Mouse (Mus musculus) embryonic facial prominence, embryonic 15.5 days (tissue): ENCODE results near the gene Arfgap3. TPM values are rescaled to one million over a fixed set of nuclear protein-coding genes. Genes with fewer than 3 reads are reported as not detected.
"Not testable (repeated sequence)": the region's sequence is repeated elsewhere in the genome, so short reads cannot be mapped to it uniquely, and the experiment has no call there.

Experiments
- ATAC-seq: fragments of 200-750 bp; cut with Nextera tagmentation; 2 replicates; pipeline ENCODE4 v1.8.0; 2017; ENCODE audit warnings: low read depth, moderate TSS enrichment; ENCODE audit not compliant: insufficient number of reproducible peaks, low FRiP score, low TSS enrichment
- H3K27ac ChIP-seq: fragments of 300-500 bp; sonication (generic); replicated peaks from 2 replicates; pipeline ENCODE4 v1.5.1; 2015; ENCODE audit warnings: mild to moderate bottlenecking, inconsistent platforms
- H3K27me3 ChIP-seq: fragments of 300-500 bp; sonication (generic); 2 replicates; pipeline ENCODE4 v1.6.1; 2015; ENCODE audit warnings: inconsistent platforms
- H3K36me3 ChIP-seq: fragments of 300-500 bp; sonication (generic); 2 replicates; pipeline ENCODE4 v1.6.1; 2015; ENCODE audit warnings: mild to moderate bottlenecking, inconsistent platforms
- H3K4me1 ChIP-seq: fragments of 300-500 bp; sonication (generic); 2 replicates; pipeline ENCODE4 v1.6.1; 2015; ENCODE audit warnings: inconsistent platforms
- H3K4me2 ChIP-seq: fragments of 300-500 bp; sonication (generic); replicated peaks from 2 replicates; pipeline ENCODE4 v1.6.1; 2015; ENCODE audit warnings: mild to moderate bottlenecking, inconsistent platforms
- H3K4me3 ChIP-seq: fragments of 300-500 bp; sonication (generic); replicated peaks from 2 replicates; pipeline ENCODE4 v1.5.1; 2015; ENCODE audit warnings: mild to moderate bottlenecking, inconsistent platforms
- H3K9ac ChIP-seq: fragments of 300-500 bp; sonication (generic); 2 replicates; pipeline ENCODE4 v1.6.1; 2015; ENCODE audit warnings: inconsistent platforms
- H3K9me3 ChIP-seq: fragments of 300-500 bp; sonication (generic); replicated peaks from 2 replicates; pipeline ENCODE4 v1.6.1; 2016; ENCODE audit warnings: inconsistent platforms
- WGBS: fragments of 180-500 bp; shearing (Covaris S2); methylation state at CpG from one replicate; pipeline ENCODE4 v1.1.7; 2015; 5-methylcytosine and 5-hydroxymethylcytosine counted together
- polyA plus RNA-seq: library from polyadenylated mRNA; unstranded; fragments of >200 nt; fragmentation: Nextera tagmentation; extraction: Ambion mirVana; gene quantifications from 2 replicates; pipeline ENCODE4 v1.2.1, GENCODE M21; 2015

The Arfgap3 gene
- polyA plus RNA-seq, 1 experiment from 2014 or later: 54.1 TPM

DNA sequence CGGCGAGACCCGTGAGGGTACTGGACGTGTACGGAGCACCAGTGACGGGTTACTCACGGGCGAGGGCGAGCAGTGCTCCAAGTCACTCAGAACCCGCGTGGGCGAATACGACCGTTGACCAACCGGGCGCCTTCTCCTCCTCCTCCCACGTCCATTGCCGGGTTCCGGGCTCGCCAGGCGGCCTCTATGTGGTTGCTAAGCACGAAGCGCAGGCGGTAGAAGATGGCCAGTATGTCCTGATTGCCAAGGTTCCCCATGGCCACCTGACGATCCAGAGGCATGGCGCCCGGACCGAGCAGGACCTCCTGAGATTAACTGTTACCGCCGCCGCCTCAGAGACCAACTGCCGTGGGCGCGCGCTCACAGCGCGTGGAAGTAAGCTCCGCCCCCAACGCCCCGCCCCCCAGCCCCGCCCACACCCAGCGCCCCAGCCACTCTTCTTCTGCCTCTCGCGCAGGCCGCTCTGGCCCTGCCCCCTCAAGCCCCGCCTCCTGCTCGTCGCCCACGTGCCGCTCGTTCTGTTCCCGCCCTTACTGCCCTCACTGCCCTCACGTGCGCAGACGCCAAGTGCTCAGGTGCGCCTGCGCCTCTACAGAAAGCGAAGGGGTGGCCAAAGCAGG, 17.0 kb upstream of the Arfgap3 start:
- peak overlapping the region; percentile 37 for H3K4me3 ChIP-seq
- 0 out of 2 replicates have a peak, but pooled peaks cover 10% of the 10 kb centered on the region for H3K4me1 ChIP-seq
- peak; percentile 80 for ATAC-seq
- no peaks in the 10 kb centered on the region for H3K9me3 ChIP-seq
- no peak overlapping the region for H3K9ac ChIP-seq
- no peaks in the 10 kb centered on the region for H3K27me3 ChIP-seq
- H3K36me3 ChIP-seq: no peaks in the 10 kb centered on the region
- 24% methylated on average over 58 of the region's 58 CpGs for WGBS
- H3K27ac ChIP-seq: no peak overlapping the region
- peak overlapping the region; percentile 82 for H3K4me2 ChIP-seq

- H3K27me3 ChIP-seq: no peaks in the 10 kb centered on the region
- H3K27ac ChIP-seq: no peak overlapping the region
- H3K4me1 ChIP-seq: 0 out of 2 replicates have a peak, but pooled peaks cover 10% of the 10 kb centered on the region
- no peak overlapping the region for H3K9ac ChIP-seq
- no peaks in the 10 kb centered on the region for H3K36me3 ChIP-seq
- no peak overlapping the region for H3K4me3 ChIP-seq
- no peak overlapping the region for H3K4me2 ChIP-seq
- no peaks in the 10 kb centered on the region for H3K9me3 ChIP-seq
- no peak for ATAC-seq
Measured at GRCm38 (mm10) chr15:83365697-83366096, 15.7 kb upstream of the Arfgap3 start.

- Histone ChIP-seq H3K9ac (no peak overlapping the region), H3K36me3 (no peaks in the 10 kb centered on the region), H3K4me3 (no peak overlapping the region), H3K9me3 (no peaks in the 10 kb centered on the region), H3K27ac (no peak overlapping the region), H3K4me2 (no peak overlapping the region), H3K4me1 (0 out of 2 replicates have a peak, but pooled peaks cover 10% of the 10 kb centered on the region), H3K27me3 (no peaks in the 10 kb centered on the region)
- ATAC-seq: no peak
- WGBS: 55% methylated on average over 3 of the region's 3 CpGs
Measured at GRCm38 (mm10) chr15:83364194-83364593, 14.1 kb upstream of the Arfgap3 start.

GRCm38 (mm10) chr15:83362813-83363212, 12.8 kb upstream of the Arfgap3 start:
- 67% methylated on average over 1 of the region's 1 CpGs for WGBS
- H3K9me3 ChIP-seq: not testable (repeated sequence)

DNA sequence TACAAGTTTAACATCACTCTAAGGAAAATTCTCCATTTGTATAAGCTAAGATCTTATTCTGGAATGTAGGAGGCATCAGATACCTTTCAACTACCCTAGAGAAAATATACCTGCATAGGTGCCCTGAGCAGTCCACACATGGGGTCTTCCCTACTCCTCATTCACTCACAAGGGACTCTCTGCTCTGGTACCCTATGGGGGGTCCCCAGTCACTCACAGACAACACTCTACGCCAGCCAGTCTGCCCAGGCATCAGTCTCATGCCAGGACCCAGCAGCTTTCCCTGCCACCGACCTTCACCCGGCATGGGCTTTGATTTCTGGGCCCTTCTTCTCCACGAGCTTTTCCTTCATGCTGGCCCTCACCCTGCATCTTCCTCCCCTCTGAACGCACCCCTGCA, 10.9 kb upstream of the Arfgap3 start:
- H3K36me3 ChIP-seq, H3K9ac ChIP-seq, ATAC-seq, H3K4me1 ChIP-seq, H3K27ac ChIP-seq, H3K4me2 ChIP-seq, H3K4me3 ChIP-seq, H3K9me3 ChIP-seq, H3K27me3 ChIP-seq: not testable (repeated sequence)
- WGBS: 68% methylated on average over 5 of the region's 5 CpGs

More at GRCm38 (mm10) chr15:83362813-83363212, 12.8 kb upstream of the Arfgap3 start:
- not testable (repeated sequence) for H3K36me3 ChIP-seq, H3K4me3 ChIP-seq, H3K27ac ChIP-seq, ATAC-seq, H3K9ac ChIP-seq, H3K4me2 ChIP-seq, H3K27me3 ChIP-seq, H3K4me1 ChIP-seq

DNA sequence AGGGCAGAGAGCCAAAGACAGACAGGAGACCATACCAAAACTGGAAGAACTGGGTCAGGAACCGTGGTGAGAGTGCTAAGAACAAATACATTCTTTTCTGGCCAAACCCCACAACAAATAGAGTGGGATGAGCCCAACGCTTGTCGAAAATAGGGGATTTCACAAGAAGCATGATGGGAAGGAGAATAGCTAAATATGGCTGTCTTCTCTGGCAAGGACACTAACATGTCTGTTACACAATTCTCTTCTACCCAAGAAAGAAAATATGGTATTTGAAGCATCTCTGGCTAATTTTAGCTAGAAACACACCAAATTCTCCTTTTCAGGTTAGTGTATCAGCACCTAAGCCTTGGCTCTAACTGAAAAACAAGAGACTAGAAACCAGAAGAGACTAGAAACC, 10.1 kb upstream of the Arfgap3 start:
- no peak overlapping the region for H3K4me2 ChIP-seq
- WGBS: 75% methylated on average over 3 of the region's 3 CpGs
- no peaks in the 10 kb centered on the region for H3K9me3 ChIP-seq
- H3K4me3 ChIP-seq: no peak overlapping the region
- H3K27me3 ChIP-seq: no peaks in the 10 kb centered on the region
- no peaks in the 10 kb centered on the region for H3K4me1 ChIP-seq
- H3K9ac ChIP-seq: no peak overlapping the region
- no peaks in the 10 kb centered on the region for H3K36me3 ChIP-seq
- no peak overlapping the region for H3K27ac ChIP-seq
- ATAC-seq: no peak

- 91% methylated on average over 1 of the region's 1 CpGs for WGBS
- no peak overlapping the region for H3K27ac ChIP-seq
- H3K36me3 ChIP-seq: no peaks in the 10 kb centered on the region
- ATAC-seq: no peak
- no peaks in the 10 kb centered on the region for H3K4me1 ChIP-seq
- no peaks in the 10 kb centered on the region for H3K9me3 ChIP-seq
- no peak overlapping the region for H3K4me3 ChIP-seq
- H3K27me3 ChIP-seq: no peaks in the 10 kb centered on the region
- H3K4me2 ChIP-seq: no peak overlapping the region
- no peak overlapping the region for H3K9ac ChIP-seq
Measured at GRCm38 (mm10) chr15:83358476-83358875, 8.4 kb upstream of the Arfgap3 start.

- Histone ChIP-seq H3K4me2 (no peak overlapping the region), H3K9me3 (no peaks in the 10 kb centered on the region), H3K9ac (no peak overlapping the region), H3K36me3 (no peaks in the 10 kb centered on the region), H3K27me3 (no peaks in the 10 kb centered on the region), H3K27ac (no peak overlapping the region), H3K4me3 (no peak overlapping the region), H3K4me1 (peaks cover 25% of the 10 kb centered on the region)
- WGBS: 90% methylated on average over 4 of the region's 4 CpGs
- no peak for ATAC-seq
Measured at GRCm38 (mm10) chr15:83351546-83351945, 1.5 kb upstream of the Arfgap3 start.

GRCm38 (mm10) chr15:83350859-83351258, 812 bp upstream of the Arfgap3 start:
- H3K4me2 ChIP-seq: peak overlapping the region; percentile 76; the same call in 1 of the 2 replicates
- no peaks in the 10 kb centered on the region for H3K27me3 ChIP-seq
- 54% methylated on average over 2 of the region's 2 CpGs for WGBS
- H3K4me3 ChIP-seq: peak overlapping the region; percentile 85; the same call in 1 of the 2 replicates
- peaks cover 25% of the 10 kb centered on the region for H3K4me1 ChIP-seq
- ATAC-seq: no peak
- no peaks in the 10 kb centered on the region for H3K9me3 ChIP-seq
- H3K9ac ChIP-seq: 0 out of 2 replicates have a peak overlapping the region, but pooled peaks have one; percentile 47
- peak overlapping the region; percentile 63 for H3K27ac ChIP-seq
- H3K36me3 ChIP-seq: peaks cover 3% of the 10 kb centered on the region; the same call in 1 of the 2 replicates

DNA sequence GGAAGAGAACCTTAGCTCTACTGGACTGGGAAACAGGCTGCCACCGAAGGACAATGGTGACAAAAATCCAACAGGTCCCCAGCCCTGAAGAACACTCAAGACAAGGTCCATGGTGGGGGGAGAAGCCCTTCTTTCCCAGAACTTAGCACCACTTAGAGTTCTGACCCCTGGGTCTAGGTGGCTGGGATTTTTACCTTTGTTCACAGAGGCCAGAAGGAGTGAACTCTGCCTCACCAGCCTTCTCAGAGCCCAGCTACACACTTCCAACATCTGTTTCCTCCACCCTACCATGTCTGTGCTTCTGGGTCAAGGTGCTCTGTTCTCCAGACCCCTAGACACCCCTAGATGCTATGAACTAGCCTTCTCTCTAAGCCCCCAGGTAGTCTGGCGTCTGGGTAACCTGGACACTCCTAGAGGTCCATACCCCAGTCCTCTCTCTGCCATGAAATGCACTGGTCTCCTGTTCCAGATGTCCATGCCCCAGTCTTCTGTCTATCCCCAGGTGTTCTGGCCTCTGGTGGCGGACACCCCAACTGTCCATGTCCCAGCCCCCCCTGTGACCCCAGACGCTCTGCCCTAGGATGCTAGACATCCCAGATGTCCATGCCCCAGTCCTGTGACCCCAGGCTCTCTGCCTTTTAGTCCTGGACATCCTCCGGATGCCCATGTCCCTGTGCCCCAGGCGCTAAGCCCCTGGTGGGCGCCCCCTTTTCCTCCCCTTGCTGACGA, 658 bp downstream of the Arfgap3 start:
- H3K4me1 ChIP-seq: peaks cover 25% of the 10 kb centered on the region
- peaks cover 4% of the 10 kb centered on the region; the same call in 1 of the 2 replicates for H3K36me3 ChIP-seq
- H3K4me2 ChIP-seq: peak overlapping the region; percentile 76
- H3K9ac ChIP-seq: peak overlapping the region; percentile 81
- peak overlapping the region; percentile 63; the same call in 1 of the 2 replicates for H3K27ac ChIP-seq
- no peaks in the 10 kb centered on the region for H3K27me3 ChIP-seq
- peak; percentile 30 for ATAC-seq
- H3K4me3 ChIP-seq: peak overlapping the region; percentile 85
- WGBS: 15% methylated on average over 8 of the region's 8 CpGs
- no peaks in the 10 kb centered on the region for H3K9me3 ChIP-seq

GRCm38 (mm10) chr15:83348747-83349146, 1.3 kb downstream of the Arfgap3 start:
- Histone ChIP-seq H3K27me3 (no peaks in the 10 kb centered on the region), H3K4me1 (peaks cover 25% of the 10 kb centered on the region), H3K36me3 (peaks cover 4% of the 10 kb centered on the region; the same call in 1 of the 2 replicates), H3K4me2 (peak overlapping the region; percentile 76), H3K9ac (no peak overlapping the region), H3K27ac (no peak overlapping the region), H3K4me3 (peak overlapping the region; percentile 85), H3K9me3 (no peaks in the 10 kb centered on the region)
- WGBS: 52% methylated on average over 4 of the region's 4 CpGs
- no peak for ATAC-seq
